Mouse (Mus musculus) lung, postnatal 36 days (tissue): ENCODE measurements around the gene Cgnl1.

Experiments
- DNase-seq: peaks from one replicate; pipeline ENCODE4 v3.0.0; 2022; ENCODE audit warnings: mixed read lengths

The Cgnl1 gene

GRCm38 (mm10) chr9:71770991-71771767 is at the start of gene Cgnl1:
Gene Cgnl1, minus strand, starts transcription at chr9:71771602.
- peak; percentile 79 for DNase-seq

DNA sequence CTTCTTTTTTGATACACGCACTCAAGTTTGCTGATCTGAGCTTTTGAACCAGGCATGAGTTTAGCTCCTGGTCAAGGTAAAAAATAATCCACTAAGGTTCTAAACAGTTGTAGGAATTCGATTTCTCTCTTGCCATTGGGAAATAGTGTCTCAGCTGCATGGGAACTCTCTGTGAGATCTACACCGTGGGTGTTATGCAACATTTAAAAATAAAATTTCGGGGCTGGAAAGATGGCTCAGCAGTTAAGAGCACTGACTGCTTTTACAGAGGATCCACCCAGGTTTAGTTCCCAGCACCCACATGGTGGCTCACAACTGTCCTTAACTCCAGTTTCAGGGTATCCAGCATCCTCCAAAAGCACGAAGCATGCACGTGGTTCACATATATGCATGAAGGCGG is 47.1 kb upstream of the Cgnl1 start:
- no peak for DNase-seq

DNA sequence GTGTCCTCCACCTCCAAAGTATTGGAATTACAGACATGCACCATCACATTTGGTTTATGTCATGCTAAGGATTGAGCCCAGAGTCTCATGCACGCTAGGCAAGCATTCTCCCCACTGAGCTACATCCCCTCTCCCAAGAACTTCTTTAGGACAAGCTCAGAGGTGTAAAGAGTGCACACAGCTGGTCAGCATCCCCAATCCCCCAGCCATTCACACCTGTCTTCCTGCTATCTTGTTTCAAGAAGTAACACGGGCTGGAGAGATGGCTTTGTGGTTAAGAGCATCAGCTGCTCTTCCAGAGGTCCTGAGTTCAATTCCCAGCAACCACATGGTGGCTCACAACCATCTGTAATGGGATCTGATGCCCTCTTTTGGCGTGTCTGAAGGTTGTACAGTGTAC is 44.7 kb upstream of the Cgnl1 start:
- DNase-seq, result no peak

DNA sequence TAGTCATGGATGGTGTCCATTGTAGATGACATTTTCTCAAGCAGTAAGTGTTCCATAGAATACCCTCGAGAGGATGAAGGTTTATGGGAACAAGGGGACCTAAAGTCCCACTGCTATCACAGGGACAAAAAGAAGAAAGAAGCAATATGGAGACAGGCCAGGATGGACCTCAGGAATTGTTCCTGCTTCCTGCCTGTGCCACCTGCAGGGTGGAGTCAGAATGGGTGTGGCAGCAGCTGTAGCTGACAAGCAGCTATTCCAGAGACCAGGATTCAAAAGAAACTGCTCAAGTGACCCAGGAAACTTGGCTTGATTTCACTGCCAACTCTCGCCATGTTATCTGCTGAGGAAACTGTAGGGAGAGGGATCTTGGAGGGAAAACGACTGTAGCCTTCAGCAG is 42.2 kb upstream of the Cgnl1 start:
- no peak for DNase-seq

DNA sequence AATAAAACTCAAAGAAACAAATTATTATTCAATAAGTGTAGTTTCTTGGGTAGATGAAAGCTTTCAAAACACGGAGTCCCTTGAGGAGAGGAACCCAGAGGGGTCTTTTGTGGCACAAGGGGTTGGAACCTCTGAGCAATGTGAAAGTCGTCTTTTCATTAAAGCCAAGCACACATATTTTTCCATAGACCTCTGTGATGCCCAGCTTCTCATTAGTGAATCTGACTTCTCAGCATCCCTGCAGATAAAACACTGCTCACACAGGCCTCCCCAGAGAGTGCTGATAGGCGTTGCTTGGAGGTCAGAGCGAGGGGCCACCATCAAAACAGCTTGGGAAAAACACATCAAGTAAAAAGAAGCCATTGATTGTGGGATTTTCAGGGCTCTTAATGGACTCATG is 41.5 kb upstream of the Cgnl1 start:
- DNase-seq, result no peak

- no peak for DNase-seq
Observed at GRCm38 (mm10) chr9:71812402-71812801, 41.0 kb upstream of the Cgnl1 start.

DNA sequence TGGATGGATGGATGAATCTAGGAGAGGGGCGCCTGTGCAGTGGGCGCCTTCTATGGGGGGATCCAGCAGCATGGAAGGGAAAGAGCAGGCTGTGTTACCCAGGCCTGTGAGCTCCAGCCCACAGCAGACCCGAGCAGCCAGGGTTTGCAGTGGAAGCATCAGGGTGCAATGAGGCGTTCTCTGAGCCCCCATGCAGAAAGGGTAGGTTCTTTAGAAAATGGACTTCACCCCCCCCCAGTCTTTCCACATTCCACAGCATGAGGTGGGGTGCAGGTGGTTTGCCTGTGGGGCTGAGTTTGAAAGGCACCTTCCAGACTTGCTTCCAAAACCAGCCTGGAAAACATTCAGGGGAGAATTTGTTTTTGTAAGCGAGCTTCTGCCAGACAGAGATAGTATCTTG is 40.0 kb upstream of the Cgnl1 start:
- DNase-seq, result no peak

DNA sequence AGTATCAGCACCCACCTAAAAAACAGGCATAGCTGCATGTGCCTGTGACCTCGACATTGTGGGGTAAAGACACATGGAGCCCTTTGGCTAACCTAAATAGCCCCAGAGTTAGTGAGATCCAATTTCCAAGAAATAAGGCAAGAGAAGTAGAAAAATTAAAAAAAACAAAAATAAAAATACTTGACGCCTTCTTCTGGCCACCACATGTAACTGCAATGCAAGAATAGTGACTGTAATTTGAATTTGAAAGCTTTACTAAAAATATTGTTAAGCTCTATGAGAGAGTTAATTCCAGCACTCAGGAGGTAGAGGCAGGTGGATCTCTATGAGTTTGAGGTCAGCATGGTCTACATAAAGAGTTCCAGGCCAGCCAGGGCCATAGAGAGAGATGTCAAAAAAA is 39.3 kb upstream of the Cgnl1 start:
- DNase-seq, result no peak

DNA sequence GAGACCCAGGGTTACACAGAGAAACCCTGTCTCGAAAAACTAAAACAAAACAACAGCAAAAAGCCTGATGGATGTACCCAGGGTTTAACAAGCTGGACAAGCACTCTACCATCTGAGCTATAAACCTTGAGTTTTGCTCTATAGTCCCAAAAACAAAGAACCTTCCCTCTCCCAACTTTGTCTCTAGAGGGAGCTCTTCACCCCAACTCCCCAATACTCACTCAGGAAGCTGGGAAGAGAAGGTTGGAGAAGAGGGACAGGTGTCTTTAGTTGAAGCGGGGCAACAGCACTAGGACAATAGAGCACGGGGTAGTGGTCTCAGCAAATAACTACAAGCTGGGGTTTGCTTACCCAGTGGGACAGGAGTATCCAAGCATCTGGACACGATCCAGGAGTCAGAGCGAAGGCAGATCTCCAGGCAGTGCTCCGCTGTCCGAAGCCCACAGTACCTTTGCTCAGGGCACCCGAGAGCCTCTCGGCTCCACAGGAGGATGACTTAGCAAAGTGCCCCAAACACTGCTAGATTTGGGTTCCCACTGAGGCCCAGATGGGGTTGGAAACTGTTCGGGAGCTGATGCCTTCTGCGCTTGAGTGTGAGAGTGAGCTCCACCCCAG is 37.3 kb upstream of the Cgnl1 start:
- no peak for DNase-seq

- no peak for DNase-seq
Observed at GRCm38 (mm10) chr9:71807801-71808200, 36.4 kb upstream of the Cgnl1 start.

GRCm38 (mm10) chr9:71806422-71806805 is 35.0 kb upstream of the Cgnl1 start:
- DNase-seq, result peak; percentile 88

DNA sequence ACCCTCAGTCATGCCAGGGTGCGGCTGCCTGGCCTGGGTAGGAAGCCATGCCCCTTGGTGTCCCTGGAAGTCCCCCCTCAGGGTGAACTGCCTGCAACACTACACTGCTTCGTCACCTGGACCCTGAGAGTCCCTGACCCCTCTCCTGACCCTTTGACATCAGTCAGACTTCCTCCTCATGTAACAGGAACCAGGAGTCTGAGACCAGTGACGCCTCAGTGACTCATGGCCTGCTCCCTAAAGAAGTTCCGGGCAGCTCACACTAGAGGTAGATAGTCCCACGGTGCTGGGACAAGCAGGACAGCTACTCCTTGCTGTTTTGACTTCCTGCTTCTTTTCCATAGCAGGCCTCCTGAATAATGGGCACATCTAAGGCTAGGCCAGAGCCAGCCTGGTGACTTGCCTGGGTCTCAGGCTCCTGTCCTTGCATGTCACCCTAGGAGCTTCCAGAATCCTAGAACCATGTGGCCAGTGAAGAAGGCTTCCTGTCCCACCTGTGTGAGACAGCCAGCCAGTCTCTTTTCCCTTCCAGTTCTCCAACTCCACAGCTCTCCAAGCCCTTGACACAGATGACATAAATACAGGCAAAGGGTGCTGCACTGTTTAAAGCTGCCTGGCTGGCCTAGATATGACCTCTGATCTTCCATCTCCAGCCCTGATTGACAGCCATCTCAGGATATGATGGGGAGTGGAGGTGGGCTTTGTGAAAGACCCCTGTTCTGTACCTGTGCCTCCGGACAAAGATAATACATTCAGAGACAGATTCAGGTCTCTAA is 34.4 kb upstream of the Cgnl1 start:
- no peak for DNase-seq

DNA sequence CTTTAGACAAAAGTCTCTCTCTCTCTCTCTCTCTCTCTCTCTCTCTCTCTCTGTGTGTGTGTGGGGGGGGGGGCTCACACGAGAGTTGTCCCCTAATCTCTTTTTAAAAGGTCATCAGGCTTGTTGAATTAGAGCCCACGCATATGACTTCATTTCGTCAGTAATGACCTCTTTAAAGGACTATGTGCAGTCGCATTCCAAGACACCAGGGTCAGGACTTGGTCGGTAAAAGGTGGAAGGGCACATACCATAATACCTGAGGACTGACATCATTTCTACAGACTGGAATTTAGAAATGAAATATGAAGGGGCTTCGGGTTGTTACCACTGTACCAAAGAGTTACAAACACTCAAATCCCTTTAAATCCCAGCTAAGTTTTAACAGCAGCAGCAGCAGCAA is 32.7 kb upstream of the Cgnl1 start:
- no peak for DNase-seq

- no peak for DNase-seq
Observed at GRCm38 (mm10) chr9:71803281-71803680, 31.9 kb upstream of the Cgnl1 start.

DNA sequence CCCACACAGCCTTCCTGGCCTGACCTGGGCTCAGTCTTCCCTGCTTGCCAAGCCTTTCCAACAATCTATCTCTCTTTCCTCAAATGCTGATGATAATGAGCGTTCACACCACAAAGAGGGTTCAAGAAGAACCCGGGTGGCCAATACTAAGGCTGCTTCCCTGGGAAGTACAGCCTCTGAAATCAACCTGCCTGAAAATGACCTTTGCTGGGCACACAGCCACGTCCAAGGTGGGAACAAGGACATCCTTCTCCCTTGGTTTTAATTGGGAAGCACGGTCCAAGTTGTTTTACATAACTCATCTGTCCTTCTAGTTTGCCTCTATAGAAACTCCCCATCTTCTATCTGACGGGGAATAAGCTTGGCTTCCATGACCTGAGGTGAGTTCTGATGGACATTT is 28.2 kb upstream of the Cgnl1 start:
- no peak for DNase-seq

GRCm38 (mm10) chr9:71798176-71798575 is 26.8 kb upstream of the Cgnl1 start:
- no peak for DNase-seq

GRCm38 (mm10) chr9:71777404-71777803 is 6.0 kb upstream of the Cgnl1 start:
- no peak for DNase-seq

DNA sequence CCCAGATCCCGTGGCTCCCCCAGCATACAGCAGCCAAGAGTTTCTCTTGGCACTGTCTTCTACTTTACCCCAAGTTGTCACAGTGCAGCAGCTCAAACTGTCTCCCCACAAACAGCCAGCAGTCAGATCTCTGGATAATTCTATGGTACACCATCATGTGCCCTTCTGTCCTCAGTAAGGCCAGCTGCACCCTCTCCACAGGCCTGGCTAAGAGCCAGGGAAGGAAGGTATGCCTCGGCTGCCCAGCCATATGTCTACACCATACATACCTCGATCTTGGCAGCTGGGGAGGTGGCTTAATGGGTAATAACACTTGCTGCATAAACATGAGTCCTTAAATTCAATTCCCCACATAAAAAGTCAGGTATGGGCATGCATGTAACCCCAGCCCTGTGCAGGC is 4.9 kb upstream of the Cgnl1 start:
- DNase-seq, result no peak

DNA sequence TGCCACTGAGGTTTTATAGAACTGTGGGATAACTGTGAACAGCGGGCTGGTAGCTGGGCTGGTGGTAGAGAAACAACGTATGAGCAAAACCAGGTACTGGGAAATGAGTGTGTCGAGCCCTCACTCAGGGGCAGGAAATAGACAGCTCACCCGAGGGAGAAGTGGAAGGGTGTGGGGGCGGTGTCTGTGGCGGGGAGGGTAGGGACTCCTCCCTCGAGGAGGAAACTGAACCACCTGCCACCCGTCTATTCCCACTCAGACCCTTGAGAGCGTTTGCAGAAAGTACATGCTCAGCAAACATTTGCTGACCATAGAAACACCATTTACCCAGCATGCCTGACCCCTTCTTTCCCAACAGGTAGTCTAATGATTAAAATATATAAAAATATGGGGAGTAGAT is 2.2 kb upstream of the Cgnl1 start:
- no peak for DNase-seq

DNA sequence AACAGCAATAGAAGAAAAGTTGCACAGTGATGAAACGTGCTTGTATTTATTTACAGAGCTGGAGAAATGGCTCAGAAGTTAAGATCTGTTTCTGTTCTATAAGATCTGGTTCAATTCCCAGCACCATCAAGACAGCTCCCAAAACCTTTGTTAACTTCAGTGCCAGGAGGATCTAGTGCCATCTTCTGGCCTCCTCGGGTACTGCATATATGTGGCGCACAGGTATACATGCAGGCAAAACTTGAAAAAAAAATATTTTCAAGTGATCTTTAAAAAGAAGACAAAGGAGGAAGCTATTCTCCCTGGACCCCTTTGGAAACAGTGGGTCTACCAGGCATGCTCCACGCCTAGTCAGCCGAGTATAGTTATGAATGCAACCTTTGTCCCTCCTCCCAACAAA is 936 bp upstream of the Cgnl1 start:
- DNase-seq, result peak; percentile 88

DNA sequence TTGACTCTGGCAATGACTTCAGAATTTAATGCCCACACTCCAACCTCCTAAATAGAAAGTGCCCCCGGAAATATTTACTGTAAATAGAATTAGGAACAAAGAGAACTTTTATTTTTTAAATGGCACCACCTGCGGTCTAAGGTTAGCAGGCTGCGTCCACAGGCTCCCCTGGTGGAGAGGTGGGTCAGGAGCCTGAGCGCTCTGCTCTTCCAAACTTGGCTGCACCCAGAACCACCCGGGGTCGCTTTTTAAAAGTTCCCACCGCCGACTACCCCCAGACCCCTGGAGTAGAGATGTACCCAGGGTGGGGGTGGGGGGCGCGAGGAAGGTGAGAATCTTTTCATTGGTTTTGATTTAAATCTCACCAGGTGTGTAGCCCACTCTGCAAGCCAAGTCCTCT is 918 bp downstream of the Cgnl1 start:
- no peak for DNase-seq

- DNase-seq, result no peak
Observed at GRCm38 (mm10) chr9:71769701-71770100, 1.7 kb downstream of the Cgnl1 start.

DNA sequence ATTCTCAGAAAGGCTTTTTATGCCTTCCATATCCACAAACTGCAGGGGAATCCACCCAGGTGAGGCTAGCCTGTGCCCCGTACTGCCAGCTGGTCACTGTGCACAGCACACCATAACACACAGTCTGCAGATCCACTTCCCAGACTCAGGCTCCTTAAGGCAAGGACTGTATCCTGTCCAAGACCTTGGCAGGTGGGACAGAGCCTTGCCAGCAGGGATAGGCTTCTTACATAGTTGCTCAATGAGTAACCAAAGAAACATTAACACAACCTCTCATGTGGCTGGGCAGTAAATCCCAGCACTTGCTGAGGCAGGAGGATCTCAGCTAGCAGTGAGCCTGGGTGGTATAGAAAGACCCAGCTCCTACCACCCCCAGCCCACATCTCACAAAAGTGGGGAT is 3.3 kb downstream of the Cgnl1 start:
- no peak for DNase-seq

- no peak for DNase-seq
Observed at GRCm38 (mm10) chr9:71766902-71767301, 4.5 kb downstream of the Cgnl1 start.
